Mouse (Mus musculus) kidney, adult 2 months (tissue): ENCODE data around the gene Cul1.

Experiments
- CTCF ChIP-seq: fragments of 200-500 bp; conservative IDR thresholded peaks from 2 replicates; pipeline ENCODE4 v1.5.1; 2011; ENCODE audit warnings: low read depth, mild to moderate bottlenecking, control low read depth, low read length, moderate library complexity, mixed read lengths; ENCODE audit not compliant: insufficient read depth, insufficient read length
- POLR2A ChIP-seq: fragments of 200-500 bp; IDR thresholded peaks from one replicate; pipeline ENCODE4 v1.6.1; 2011; ENCODE audit warnings: low read depth, low read length, control low read depth

DNA sequence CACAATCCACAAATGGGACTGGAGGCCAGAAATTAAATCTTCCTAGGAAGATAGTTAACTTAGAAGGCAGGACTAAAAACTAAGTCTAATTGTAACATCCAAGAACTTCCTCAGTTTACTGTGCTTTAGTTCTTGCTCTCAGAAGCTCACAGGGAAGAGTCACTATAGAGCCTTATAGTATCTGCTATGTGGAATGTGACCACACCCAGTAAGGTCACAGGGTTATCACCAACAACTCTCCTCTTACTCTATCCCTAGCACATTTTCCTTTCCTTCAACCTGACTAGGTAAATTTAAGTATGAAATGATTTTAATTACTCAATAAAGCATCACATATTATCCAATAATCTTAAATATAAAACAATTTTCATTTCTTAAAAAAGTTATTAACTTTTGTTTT is 107.2 kb downstream of the Cul1 start:
- TF ChIP-seq CTCF (no peak), POLR2A (no peak)
